Mouse (Mus musculus): Measurements from ENCODE around the gene Lhfpl2. TPM values are rescaled to one million over a fixed set of nuclear protein-coding genes. Genes with fewer than 3 reads are reported as not detected.

Gene Lhfpl2
- polyA plus RNA-seq, 1 experiment from 2014 or later: 4.3 TPM

- 2% methylated on average over 45 of the region's 55 CpGs for WGBS (ENCODE audit: insufficient replicate concordance)
- ATAC-seq (peak; percentile 82), DNase-seq (peak; percentile 66)
- Histone ChIP-seq H3K27ac (ENCODE audit: low read depth) (peak overlapping the region; percentile 29; the same call in 1 of the 2 replicates), H3K27me3 (ENCODE audit: insufficient read depth, low read length) (peaks cover 10% of the 10 kb centered on the region; the same call in 1 of the 2 replicates), H3K9ac (replicated peaks) (peak overlapping the region; percentile 60), H3K4me3 (ENCODE audit: low read depth, low read length) (peak overlapping the region; percentile 58), H3K36me3 (replicated peaks; ENCODE audit: insufficient read depth, low read length) (no peaks in the 10 kb centered on the region), H3K9me3 (ENCODE audit: low read length) (no peaks in the 10 kb centered on the region), H3K4me1 (ENCODE audit: insufficient read depth) (peaks cover 21% of the 10 kb centered on the region), H3K4me2 (ENCODE audit: low read depth, low read length) (peak overlapping the region; percentile 94)
- TF ChIP-seq CTCF (IDR thresholded peaks at IDR 0.05; ENCODE audit: low read depth) (no peak), EP300 (IDR thresholded peaks at IDR 0.05; ENCODE audit: low read depth) (no peak)
Observed at GRCm38 (mm10) chr13:94173633-94174576, 116.3 kb downstream of the Lhfpl2 start.

GRCm38 (mm10) chr13:94174577-94175279 is 117.1 kb downstream of the Lhfpl2 start:
- Histone ChIP-seq H3K27ac (ENCODE audit: low read depth) (peak overlapping the region; percentile 29; the same call in 1 of the 2 replicates), H3K9ac (replicated peaks) (peak overlapping the region; percentile 60), H3K4me2 (ENCODE audit: low read depth, low read length) (peak overlapping the region; percentile 94), H3K4me1 (ENCODE audit: insufficient read depth) (peaks cover 21% of the 10 kb centered on the region), H3K4me3 (ENCODE audit: low read depth, low read length) (peak overlapping the region; percentile 58), H3K9me3 (ENCODE audit: low read length) (no peaks in the 10 kb centered on the region), H3K36me3 (replicated peaks; ENCODE audit: insufficient read depth, low read length) (no peaks in the 10 kb centered on the region), H3K27me3 (ENCODE audit: insufficient read depth, low read length) (peaks cover 10% of the 10 kb centered on the region; the same call in 1 of the 2 replicates)
- ATAC-seq: no peak
- 26% methylated on average over 16 of the region's 16 CpGs for WGBS (ENCODE audit: insufficient replicate concordance)
- DNase-seq: no peak
- TF ChIP-seq CTCF (IDR thresholded peaks at IDR 0.05; ENCODE audit: low read depth) (no peak), EP300 (IDR thresholded peaks at IDR 0.05; ENCODE audit: low read depth) (no peak)

- peak overlapping the region; percentile 94 for H3K4me2 ChIP-seq (ENCODE audit: low read depth, low read length)
- no peaks in the 10 kb centered on the region for H3K9me3 ChIP-seq (ENCODE audit: low read length)
- DNase-seq (no peak), ATAC-seq (peak; percentile 32)
- peak overlapping the region; percentile 60; the same call in 1 of the 2 replicates for H3K9ac ChIP-seq (replicated peaks)
- H3K36me3 ChIP-seq (replicated peaks; ENCODE audit: insufficient read depth, low read length): no peaks in the 10 kb centered on the region
- H3K4me3 ChIP-seq (ENCODE audit: low read depth, low read length): peak overlapping the region; percentile 58
- TF ChIP-seq CTCF (IDR thresholded peaks at IDR 0.05; ENCODE audit: low read depth) (no peak), EP300 (IDR thresholded peaks at IDR 0.05; ENCODE audit: low read depth) (no peak)
- 35% methylated on average over 6 of the region's 6 CpGs for WGBS (ENCODE audit: insufficient replicate concordance)
- peaks cover 21% of the 10 kb centered on the region for H3K4me1 ChIP-seq (ENCODE audit: insufficient read depth)
- peaks cover 10% of the 10 kb centered on the region; the same call in 1 of the 2 replicates for H3K27me3 ChIP-seq (ENCODE audit: insufficient read depth, low read length)
- H3K27ac ChIP-seq (ENCODE audit: low read depth): peak overlapping the region; percentile 1; the same call in 1 of the 2 replicates
Observed at GRCm38 (mm10) chr13:94175379-94176050, 117.9 kb downstream of the Lhfpl2 start.

- WGBS (ENCODE audit: insufficient replicate concordance): 43% methylated on average over 7 of the region's 7 CpGs
- H3K36me3 ChIP-seq (replicated peaks; ENCODE audit: insufficient read depth, low read length): no peaks in the 10 kb centered on the region
- peaks cover 10% of the 10 kb centered on the region; the same call in 1 of the 2 replicates for H3K27me3 ChIP-seq (ENCODE audit: insufficient read depth, low read length)
- no peaks in the 10 kb centered on the region for H3K9me3 ChIP-seq (ENCODE audit: low read length)
- H3K4me2 ChIP-seq (ENCODE audit: low read depth, low read length): peak overlapping the region; percentile 94; the same call in 1 of the 2 replicates
- H3K9ac ChIP-seq (replicated peaks): no peak overlapping the region
- no peak overlapping the region for H3K27ac ChIP-seq (ENCODE audit: low read depth)
- H3K4me3 ChIP-seq (ENCODE audit: low read depth, low read length): no peak overlapping the region
- peaks cover 21% of the 10 kb centered on the region for H3K4me1 ChIP-seq (ENCODE audit: insufficient read depth)
- DNase-seq: peak; percentile 64
- TF ChIP-seq CTCF (IDR thresholded peaks at IDR 0.05; ENCODE audit: low read depth) (peak; percentile 78), EP300 (IDR thresholded peaks at IDR 0.05; ENCODE audit: low read depth) (no peak)
- no peak for ATAC-seq
Observed at GRCm38 (mm10) chr13:94177148-94177547, 119.6 kb downstream of the Lhfpl2 start.

- TF ChIP-seq EP300 (IDR thresholded peaks at IDR 0.05; ENCODE audit: low read depth) (no peak), CTCF (IDR thresholded peaks at IDR 0.05; ENCODE audit: low read depth) (no peak)
- no peaks in the 10 kb centered on the region for H3K9me3 ChIP-seq (ENCODE audit: low read length)
- peaks cover 10% of the 10 kb centered on the region; the same call in 1 of the 2 replicates for H3K27me3 ChIP-seq (ENCODE audit: insufficient read depth, low read length)
- no peak overlapping the region for H3K4me3 ChIP-seq (ENCODE audit: low read depth, low read length)
- H3K27ac ChIP-seq (ENCODE audit: low read depth): no peak overlapping the region
- peaks cover 16% of the 10 kb centered on the region for H3K4me1 ChIP-seq (ENCODE audit: insufficient read depth)
- H3K36me3 ChIP-seq (replicated peaks; ENCODE audit: insufficient read depth, low read length): no peaks in the 10 kb centered on the region
- no peak overlapping the region for H3K9ac ChIP-seq (replicated peaks)
- DNase-seq (no peak), ATAC-seq (no peak)
- H3K4me2 ChIP-seq (ENCODE audit: low read depth, low read length): no peak overlapping the region
- 80% methylated on average over 11 of the region's 11 CpGs for WGBS (ENCODE audit: insufficient replicate concordance)
Observed at GRCm38 (mm10) chr13:94178401-94179040, 120.9 kb downstream of the Lhfpl2 start.
